Mouse (Mus musculus) monocyte, adult 5-6 weeks (primary cell): ENCODE measurements around the gene Kifc1. TPM values are rescaled to one million over a fixed set of nuclear protein-coding genes. Genes with fewer than 3 reads are reported as not detected.
A peak's percentile ranks its signal among the peaks of the same experiment; 100 is the strongest.
"Not testable (repeated sequence)": the region's sequence is repeated elsewhere in the genome, so short reads cannot be mapped to it uniquely, and the experiment has no call there.

Experiments
- ATAC-seq: fragments of 153-309, 156-312 bp; replicated peaks from 2 replicates; pipeline ENCODE4 v1.8.0; 2017; ENCODE audit warnings: mild to moderate bottlenecking; ENCODE audit not compliant: low TSS enrichment, insufficient number of reproducible peaks, severe bottlenecking, poor library complexity, low FRiP score
- total RNA-seq: library from RNA; stranded (forward); fragments of 200-1000, 200-491, 200-594 nt; gene quantifications from 3 replicates; pipeline ENCODE4 v1.2.3, GENCODE M21; 2017

The Kifc1 gene
- total RNA-seq, 1 experiment from 2014 or later: 0.48 TPM

- ATAC-seq: 0 out of 2 replicates have a peak, but pooled peaks have one; percentile 22
Measured at GRCm38 (mm10) chr17:33875797-33876196, 14.7 kb downstream of the Kifc1 start.

- no peak for ATAC-seq
Measured at GRCm38 (mm10) chr17:33874411-33874810, 16.1 kb downstream of the Kifc1 start.

DNA sequence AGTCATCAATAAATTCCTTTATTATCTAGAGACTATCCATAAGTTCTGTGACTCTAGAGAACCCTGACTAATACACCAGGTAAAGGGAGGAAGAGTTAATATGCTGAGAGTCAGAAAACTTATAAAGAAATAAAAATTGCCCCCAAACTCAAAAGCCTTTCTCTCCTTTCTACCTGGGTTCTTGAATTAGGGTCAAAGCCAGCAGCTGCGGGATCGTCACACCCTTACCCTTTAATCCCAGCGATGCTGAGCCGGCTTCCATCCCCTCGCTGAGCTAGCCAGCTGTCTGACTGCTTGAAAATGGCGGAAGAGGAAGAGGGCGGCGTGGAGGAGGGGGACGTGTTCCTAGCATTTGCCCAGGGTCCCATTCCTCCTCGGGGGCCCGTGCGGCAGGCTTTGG, 16.9 kb downstream of the Kifc1 start, which contains the start of gene Gm7029:
Gene Gm7029 (plus strand): TSS at position 301 of the 400 bp plus-strand sequence.
- ATAC-seq: not testable (repeated sequence)

GRCm38 (mm10) chr17:33865330-33866030, 25.0 kb downstream of the Kifc1 start:
- peak; percentile 90 for ATAC-seq

GRCm38 (mm10) chr17:33857816-33858215, 32.6 kb downstream of the Kifc1 start:
- ATAC-seq: no peak

DNA sequence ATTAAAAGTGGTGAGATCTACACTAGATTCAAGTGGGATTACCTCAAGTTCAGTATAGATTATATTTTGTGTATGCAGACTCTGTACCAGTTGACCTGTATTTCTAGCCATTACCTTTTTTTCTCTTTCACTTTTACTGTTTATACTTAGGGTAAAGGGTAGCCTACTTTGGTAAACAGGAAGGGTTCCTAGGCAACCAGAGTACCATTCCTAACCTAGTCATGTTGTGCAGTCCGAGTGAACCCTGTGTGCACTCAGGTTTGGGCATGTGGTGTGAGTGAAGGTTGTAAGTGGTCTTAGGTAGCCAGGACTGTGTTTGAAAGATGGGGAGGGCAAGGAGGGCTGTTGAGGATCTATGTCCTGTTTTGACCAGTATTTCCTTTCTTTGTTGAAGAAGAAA, 39.1 kb downstream of the Kifc1 start:
- ATAC-seq: no peak

GRCm38 (mm10) chr17:33848139-33848538, 42.3 kb downstream of the Kifc1 start:
- ATAC-seq: no peak

- no peak for ATAC-seq
Measured at GRCm38 (mm10) chr17:33844196-33844595, 46.3 kb downstream of the Kifc1 start.

DNA sequence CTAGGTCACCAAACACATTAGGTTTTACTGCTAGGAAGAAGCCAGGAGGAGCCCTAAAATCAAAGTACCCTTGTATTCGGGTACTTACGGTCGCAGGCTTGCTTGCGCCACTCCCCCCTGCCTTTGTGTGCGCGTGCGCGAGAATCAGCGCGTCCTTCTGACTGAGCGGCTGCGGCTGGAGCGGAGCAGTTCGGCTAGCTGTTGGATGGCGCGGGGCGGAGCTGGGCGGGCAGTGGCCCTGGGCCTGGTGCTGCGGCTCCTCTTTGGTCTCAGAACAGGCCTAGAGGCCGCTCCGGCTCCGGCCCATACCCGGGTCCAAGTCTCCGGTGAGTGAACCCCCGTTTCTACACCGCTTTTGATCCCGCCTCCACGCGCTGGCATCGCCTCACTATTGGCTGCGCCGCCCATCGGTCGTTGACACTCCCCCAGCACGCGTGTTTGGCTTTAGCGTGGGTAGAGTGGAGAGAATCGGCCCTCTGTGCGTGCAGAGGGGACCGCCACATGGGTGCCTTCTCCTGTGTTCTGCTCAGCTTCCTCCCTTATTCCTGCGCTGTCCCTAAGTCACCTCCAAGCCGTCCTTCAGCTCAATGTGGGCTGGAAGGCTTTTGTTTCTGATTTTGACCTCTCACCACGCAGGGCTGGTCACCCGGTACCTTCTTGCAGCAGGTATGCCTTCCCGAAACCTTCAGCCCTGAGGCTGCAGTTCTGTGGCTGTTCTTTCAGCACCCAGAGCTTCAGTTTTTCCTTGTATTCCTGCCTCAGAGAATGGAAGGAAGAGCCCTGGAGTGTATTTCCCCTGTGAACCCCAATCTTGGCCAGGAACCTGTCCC, 47.3 kb downstream of the Kifc1 start, which contains the start of gene Cd320:
Gene Cd320 (plus strand): TSS at position 126 of the 830 bp plus-strand sequence.
- peak; percentile 86 for ATAC-seq

DNA sequence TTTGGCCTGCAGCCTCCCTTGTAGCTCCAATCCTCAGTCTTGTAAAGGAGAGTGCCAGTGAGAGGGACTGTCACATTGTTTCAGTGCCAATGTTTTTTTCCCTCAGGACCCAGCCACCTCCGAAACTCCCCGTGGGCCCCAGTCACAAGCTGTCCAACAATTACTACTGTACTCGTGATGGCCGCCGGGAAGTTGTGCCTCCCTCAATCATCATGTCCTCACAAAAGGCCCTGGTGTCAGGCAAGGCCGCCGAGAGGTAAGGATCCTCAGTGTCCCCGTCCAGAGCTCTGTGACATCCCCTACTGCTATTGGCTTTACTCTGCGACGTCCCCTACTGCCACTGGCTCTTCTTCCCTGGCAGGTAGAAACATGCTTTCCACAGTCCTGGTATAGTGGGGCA, 60.9 kb downstream of the Kifc1 start:
- no peak for ATAC-seq

DNA sequence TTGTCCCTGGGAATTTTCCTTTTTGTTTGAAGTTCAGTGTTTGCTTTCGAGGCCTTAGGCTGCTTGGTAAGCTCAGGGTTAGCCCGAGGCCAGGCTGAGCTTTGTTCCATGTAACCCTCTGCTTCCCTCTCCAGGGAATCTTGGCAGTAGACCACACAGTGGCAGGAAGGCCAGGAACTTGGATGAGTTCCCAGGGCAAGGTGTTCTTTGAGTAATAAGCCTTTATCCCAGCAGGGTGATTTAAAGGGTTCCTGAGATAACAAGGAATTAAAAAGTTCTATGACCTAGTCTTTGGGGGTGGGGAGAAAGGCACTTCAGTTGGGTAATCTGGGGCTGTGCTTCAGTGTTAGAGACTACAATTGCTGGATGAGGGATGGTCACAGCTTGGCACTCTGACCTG, 61.6 kb downstream of the Kifc1 start:
- ATAC-seq: no peak

- ATAC-seq: no peak
Measured at GRCm38 (mm10) chr17:33826850-33827249, 63.6 kb downstream of the Kifc1 start.

Other genes with a start within 250 kb of the Kifc1 start
- gene Hnrnpm, start 203.8 kb downstream of the Kifc1 start, total RNA-seq: 275 to 423 TPM (median 304 TPM) in 3 replicates
- gene March2, start 172.0 kb downstream of the Kifc1 start, total RNA-seq: 55.4 to 90.5 TPM (median 74.7 TPM) in 3 replicates
- gene Rab11b, start 130.1 kb downstream of the Kifc1 start, total RNA-seq: 41.4 to 78.7 TPM (median 59.2 TPM) in 3 replicates
- gene Angptl4, start 108.8 kb downstream of the Kifc1 start, total RNA-seq: 0.29 to 1.2 TPM in 2 of 3 replicates, not detected in the other
- 8.6 to 12.3 TPM (median 10.3 TPM) in 3 replicates for gene Kank3, start 80.1 kb downstream of the Kifc1 start, total RNA-seq
- gene Rps28, start 66.1 kb downstream of the Kifc1 start, total RNA-seq: 887 to 1,482 TPM (median 1,008 TPM) in 3 replicates
- gene Ndufa7, start 66.1 kb downstream of the Kifc1 start, total RNA-seq: 107 to 131 TPM (median 117 TPM) in 3 replicates
- gene Cd320, start 47.6 kb downstream of the Kifc1 start, total RNA-seq: 1.1 to 1.5 TPM in 2 of 3 replicates, not detected in the other
- not detected in 3 replicates for gene Gm7029, start 16.8 kb downstream of the Kifc1 start, total RNA-seq
- gene Platr17, start 14.5 kb upstream of the Kifc1 start, total RNA-seq: 1.6 to 5.9 TPM (median 5.5 TPM) in 3 replicates
- gene Daxx, start 18.8 kb upstream of the Kifc1 start, total RNA-seq: 38.2 to 72.8 TPM (median 49.3 TPM) in 3 replicates
- 129 to 172 TPM (median 140 TPM) in 3 replicates for gene Tapbp, start 25.2 kb upstream of the Kifc1 start, total RNA-seq
- gene Zbtb22, start 25.2 kb upstream of the Kifc1 start, total RNA-seq: 21.8 to 32.2 TPM (median 31.5 TPM) in 3 replicates
- gene Rgl2, start 38.9 kb upstream of the Kifc1 start, total RNA-seq: 43.6 to 72.8 TPM (median 71.4 TPM) in 3 replicates
- gene Pfdn6, start 49.7 kb upstream of the Kifc1 start, total RNA-seq: 88.1 to 107 TPM (median 98.7 TPM) in 3 replicates
- 11.1 to 17.8 TPM (median 16.3 TPM) in 3 replicates for gene Wdr46, start 50.0 kb upstream of the Kifc1 start, total RNA-seq
- gene B3galt4, start 60.8 kb upstream of the Kifc1 start, total RNA-seq: 2.6 to 4.6 TPM (median 3.5 TPM) in 3 replicates
- gene Vps52, start 65.2 kb upstream of the Kifc1 start, total RNA-seq: 16.8 to 32.7 TPM (median 25.1 TPM) in 3 replicates
- 765 to 894 TPM (median 817 TPM) in 3 replicates for gene Rps18, start 65.3 kb upstream of the Kifc1 start, total RNA-seq
- gene H2-K1, start 109.7 kb upstream of the Kifc1 start, total RNA-seq: 3,712 to 3,894 TPM (median 3,837 TPM) in 3 replicates
- gene Ring1, start 134.0 kb upstream of the Kifc1 start, total RNA-seq: 10.9 to 15.5 TPM (median 15.1 TPM) in 3 replicates
- gene H2-Ke6, start 137.4 kb upstream of the Kifc1 start, total RNA-seq: 77.7 to 117 TPM (median 111 TPM) in 3 replicates
- 105 to 116 TPM (median 115 TPM) in 3 replicates for gene Slc39a7, start 141.0 kb upstream of the Kifc1 start, total RNA-seq
- gene Rxrb, start 141.2 kb upstream of the Kifc1 start, total RNA-seq: 34.6 to 41.0 TPM (median 40.7 TPM) in 3 replicates
- gene Col11a2, start 148.8 kb upstream of the Kifc1 start, total RNA-seq: 1.5 to 11.2 TPM (median 4.7 TPM) in 3 replicates
- 7.8 to 18.9 TPM (median 17.6 TPM) in 3 replicates for gene H2-Oa, start 201.7 kb upstream of the Kifc1 start, total RNA-seq
- gene H2-DMa, start 228.9 kb upstream of the Kifc1 start, total RNA-seq: 55.9 to 84.5 TPM (median 72.8 TPM) in 3 replicates
- gene Brd2, start 232.0 kb upstream of the Kifc1 start, total RNA-seq: 374 to 583 TPM (median 393 TPM) in 3 replicates